Mouse (Mus musculus): Measurements from ENCODE around the gene Wdr46. TPM values are rescaled to one million over a fixed set of nuclear protein-coding genes. Genes with fewer than 3 reads are reported as not detected.
"Not testable (repeated sequence)": the region's sequence is repeated elsewhere in the genome, so short reads cannot be mapped to it uniquely, and the experiment has no call there.

Gene Wdr46
- polyA plus RNA-seq, 1 experiment from 2014 or later, result 19.7 TPM

GRCm38 (mm10) chr17:33951021-33951946 lies 10.8 kb downstream of the Wdr46 start, which contains the start of gene B3galt4:
Gene B3galt4 (minus strand): TSS chr17:33951488.
- no peaks in the 10 kb centered on the region for H3K27me3 ChIP-seq (ENCODE audit: control insufficient read depth, insufficient read depth, low read length)
- whole genome bisulfite sequencing (ENCODE audit: insufficient replicate concordance), result under 1% methylated on average over 45 of the region's 45 CpGs
- H3K36me3 ChIP-seq (ENCODE audit: control insufficient read depth, insufficient read depth, low read length), result peaks cover 20% of the 10 kb centered on the region
- H3K4me1 ChIP-seq (ENCODE audit: control insufficient read depth, insufficient read depth, low read length), result peaks cover 39% of the 10 kb centered on the region
- ATAC-seq (replicated peaks; ENCODE audit: insufficient number of reproducible peaks, low FRiP score, low TSS enrichment), result peak; percentile 69
- H3K4me2 ChIP-seq, result peak within 1 kb of the TSS; percentile 96
- peak within 1 kb of the TSS; percentile 77 for H3K9ac ChIP-seq (ENCODE audit: low read depth, low read length)
- H3K9me3 ChIP-seq (replicated peaks; ENCODE audit: control insufficient read depth, low read length), result no peaks in the 10 kb centered on the region
- H3K27ac ChIP-seq (ENCODE audit: low read depth, low read length), result peak within 1 kb of the TSS; percentile 88
- peak within 1 kb of the TSS; percentile 53 for H3K4me3 ChIP-seq (ENCODE audit: low read depth, low read length)

GRCm38 (mm10) chr17:33952015-33952414 lies 11.6 kb downstream of the Wdr46 start:
- not testable (repeated sequence) for H3K9ac ChIP-seq (ENCODE audit: low read depth, low read length); H3K27me3 ChIP-seq (ENCODE audit: control insufficient read depth, insufficient read depth, low read length); H3K9me3 ChIP-seq (replicated peaks; ENCODE audit: control insufficient read depth, low read length); ATAC-seq (replicated peaks; ENCODE audit: insufficient number of reproducible peaks, low FRiP score, low TSS enrichment)
- Histone ChIP-seq H3K4me3 (ENCODE audit: low read depth, low read length) (peak overlapping the region; percentile 53), H3K4me2 (peak overlapping the region; percentile 96), H3K4me1 (ENCODE audit: control insufficient read depth, insufficient read depth, low read length) (peaks cover 45% of the 10 kb centered on the region), H3K36me3 (ENCODE audit: control insufficient read depth, insufficient read depth, low read length) (peaks cover 19% of the 10 kb centered on the region), H3K27ac (ENCODE audit: low read depth, low read length) (peak overlapping the region; percentile 88; the same call in 1 of the 2 replicates)
- WGBS (ENCODE audit: insufficient replicate concordance), result 73% methylated on average over 13 of the region's 13 CpGs

GRCm38 (mm10) chr17:33952879-33953278 lies 12.4 kb downstream of the Wdr46 start:
- peak overlapping the region; percentile 96 for H3K4me2 ChIP-seq

GRCm38 (mm10) chr17:33953310-33953709 lies 12.8 kb downstream of the Wdr46 start:
- Histone ChIP-seq H3K27ac (ENCODE audit: low read depth, low read length) (no peak overlapping the region), H3K36me3 (ENCODE audit: control insufficient read depth, insufficient read depth, low read length) (peaks cover 19% of the 10 kb centered on the region), H3K9me3 (replicated peaks; ENCODE audit: control insufficient read depth, low read length) (no peaks in the 10 kb centered on the region), H3K9ac (ENCODE audit: low read depth, low read length) (0 out of 2 replicates have a peak overlapping the region, but pooled peaks have one; percentile 34), H3K4me1 (ENCODE audit: control insufficient read depth, insufficient read depth, low read length) (peaks cover 45% of the 10 kb centered on the region), H3K27me3 (ENCODE audit: control insufficient read depth, insufficient read depth, low read length) (no peaks in the 10 kb centered on the region), H3K4me2 (peak overlapping the region; percentile 96), H3K4me3 (ENCODE audit: low read depth, low read length) (0 out of 2 replicates have a peak overlapping the region, but pooled peaks have one; percentile 12)
- WGBS (ENCODE audit: insufficient replicate concordance), result 78% methylated on average over 3 of the region's 3 CpGs
- ATAC-seq (replicated peaks; ENCODE audit: insufficient number of reproducible peaks, low FRiP score, low TSS enrichment), result no peak

More at GRCm38 (mm10) chr17:33952879-33953278, 12.4 kb downstream of the Wdr46 start:
- Histone ChIP-seq H3K9ac (ENCODE audit: low read depth, low read length) (0 out of 2 replicates have a peak overlapping the region, but pooled peaks have one; percentile 34), H3K4me1 (ENCODE audit: control insufficient read depth, insufficient read depth, low read length) (peaks cover 45% of the 10 kb centered on the region), H3K27me3 (ENCODE audit: control insufficient read depth, insufficient read depth, low read length) (no peaks in the 10 kb centered on the region), H3K4me3 (ENCODE audit: low read depth, low read length) (0 out of 2 replicates have a peak overlapping the region, but pooled peaks have one; percentile 12), H3K36me3 (ENCODE audit: control insufficient read depth, insufficient read depth, low read length) (peaks cover 19% of the 10 kb centered on the region), H3K27ac (ENCODE audit: low read depth, low read length) (no peak overlapping the region), H3K9me3 (replicated peaks; ENCODE audit: control insufficient read depth, low read length) (no peaks in the 10 kb centered on the region)
- WGBS (ENCODE audit: insufficient replicate concordance), result 83% methylated on average over 4 of the region's 4 CpGs
- ATAC-seq (replicated peaks; ENCODE audit: insufficient number of reproducible peaks, low FRiP score, low TSS enrichment), result no peak

GRCm38 (mm10) chr17:33953961-33954565 lies 13.6 kb downstream of the Wdr46 start:
- Histone ChIP-seq H3K27ac (ENCODE audit: low read depth, low read length) (0 out of 2 replicates have a peak overlapping the region, but pooled peaks have one; percentile 46), H3K9ac (ENCODE audit: low read depth, low read length) (peak overlapping the region; percentile 85), H3K9me3 (replicated peaks; ENCODE audit: control insufficient read depth, low read length) (no peaks in the 10 kb centered on the region), H3K36me3 (ENCODE audit: control insufficient read depth, insufficient read depth, low read length) (peaks cover 19% of the 10 kb centered on the region), H3K4me1 (ENCODE audit: control insufficient read depth, insufficient read depth, low read length) (peaks cover 45% of the 10 kb centered on the region), H3K27me3 (ENCODE audit: control insufficient read depth, insufficient read depth, low read length) (no peaks in the 10 kb centered on the region), H3K4me3 (ENCODE audit: low read depth, low read length) (peak overlapping the region; percentile 70), H3K4me2 (peak overlapping the region; percentile 96)
- 33% methylated on average over 5 of the region's 5 CpGs for WGBS (ENCODE audit: insufficient replicate concordance)
- ATAC-seq (replicated peaks; ENCODE audit: insufficient number of reproducible peaks, low FRiP score, low TSS enrichment), result no peak

- Histone ChIP-seq H3K4me1 (ENCODE audit: control insufficient read depth, insufficient read depth, low read length) (peaks cover 45% of the 10 kb centered on the region), H3K4me2 (peak overlapping the region; percentile 96), H3K4me3 (ENCODE audit: low read depth, low read length) (peak overlapping the region; percentile 70), H3K36me3 (ENCODE audit: control insufficient read depth, insufficient read depth, low read length) (peaks cover 17% of the 10 kb centered on the region), H3K27ac (ENCODE audit: low read depth, low read length) (peak overlapping the region; percentile 86), H3K9ac (ENCODE audit: low read depth, low read length) (peak overlapping the region; percentile 85), H3K27me3 (ENCODE audit: control insufficient read depth, insufficient read depth, low read length) (no peaks in the 10 kb centered on the region), H3K9me3 (replicated peaks; ENCODE audit: control insufficient read depth, low read length) (no peaks in the 10 kb centered on the region)
- peak; percentile 14; the same call in 1 of the 2 replicates for ATAC-seq (replicated peaks; ENCODE audit: insufficient number of reproducible peaks, low FRiP score, low TSS enrichment)
- under 1% methylated on average over 33 of the region's 33 CpGs for WGBS (ENCODE audit: insufficient replicate concordance)
Measured at GRCm38 (mm10) chr17:33954646-33955554, 14.4 kb downstream of the Wdr46 start.

- Histone ChIP-seq H3K9ac (ENCODE audit: low read depth, low read length) (peak within 1 kb of the TSS; percentile 85), H3K27me3 (ENCODE audit: control insufficient read depth, insufficient read depth, low read length) (no peaks in the 10 kb centered on the region), H3K9me3 (replicated peaks; ENCODE audit: control insufficient read depth, low read length) (no peaks in the 10 kb centered on the region), H3K4me2 (peak within 1 kb of the TSS; percentile 96), H3K36me3 (ENCODE audit: control insufficient read depth, insufficient read depth, low read length) (peaks cover 17% of the 10 kb centered on the region), H3K4me3 (ENCODE audit: low read depth, low read length) (peak within 1 kb of the TSS; percentile 70), H3K4me1 (ENCODE audit: control insufficient read depth, insufficient read depth, low read length) (peaks cover 38% of the 10 kb centered on the region), H3K27ac (ENCODE audit: low read depth, low read length) (peak within 1 kb of the TSS; percentile 86)
- ATAC-seq (replicated peaks; ENCODE audit: insufficient number of reproducible peaks, low FRiP score, low TSS enrichment), result peak; percentile 85
- WGBS (ENCODE audit: insufficient replicate concordance), result under 1% methylated on average over 50 of the region's 50 CpGs
Measured at GRCm38 (mm10) chr17:33955555-33956214, 15.2 kb downstream of the Wdr46 start, which contains the start of the genes Vps52 and Rps18. Gene Vps52 (plus strand): TSS chr17:33955812. Gene Rps18 (minus strand): TSS chr17:33956001.
